Mouse (Mus musculus): Measurements from ENCODE around the gene Slc47a1.

DNA sequence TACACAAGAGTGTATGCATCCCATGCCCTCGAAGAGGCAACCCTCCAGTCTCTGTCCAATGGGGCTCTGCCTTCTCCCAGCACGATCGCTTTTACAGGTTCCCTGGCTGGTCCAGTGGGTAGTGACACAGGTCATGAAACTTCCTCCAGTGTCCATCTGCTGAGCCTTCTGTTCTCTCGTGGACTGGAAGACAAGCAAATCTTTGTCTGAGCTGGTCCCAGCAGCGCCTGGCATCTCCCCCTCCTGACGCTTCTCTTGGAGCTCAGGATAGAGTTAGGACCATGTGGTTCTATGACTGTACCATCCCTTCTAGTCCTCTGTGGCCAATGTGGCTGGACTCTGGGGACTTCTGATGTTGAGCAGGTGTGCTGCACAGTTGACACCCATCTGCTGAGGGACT is 41.1 kb upstream of the Slc47a1 start:
- TF ChIP-seq POLR2A (IDR thresholded peaks at IDR 0.05; ENCODE audit: extremely low read depth, insufficient read depth, low read length) = no peak
- no peak for TF ChIP-seq CTCF (IDR thresholded peaks at IDR 0.05; ENCODE audit: extremely low read depth, insufficient read depth, low read length)

All from cortical plate, adult 2 months (tissue).